Comparison of ENCODE assay signal across 7 mouse cellular contexts in genomic region chr8:122699005-122699492, GRCm38 (mm10). TPM values are rescaled to one million over a fixed set of nuclear protein-coding genes. Genes with fewer than 3 reads are reported as not detected.
A peak's percentile ranks its signal among the peaks of the same experiment; 100 is the strongest.
DNase-seq lines count a peak whose midpoint lies in the region; ATAC-seq and TF ChIP-seq lines count a peak whose summit lies in the region.

Gene Cbfa2t3 (minus strand): TSS chr8:122699109.

- H3K4me2 ChIP-seq in intestine, postnatal 0 days (replicated peaks; ENCODE audit: low read depth): peak within 1 kb of the TSS; percentile 30; the same call in 1 of the 2 replicates
- H3K4me2 ChIP-seq in liver, embryonic 12.5 days: peak within 1 kb of the TSS; percentile 82

- TF ChIP-seq POLR2A in spleen, adult 2 months (IDR thresholded peaks at IDR 0.05; ENCODE audit: low read depth, low read length): 0 out of 2 replicates have a peak, but pooled peaks have one; percentile 12

- H3K36me3 ChIP-seq in ES-E14 (ENCODE audit: control insufficient read depth, insufficient read depth, low read length, poor library complexity, severe bottlenecking): no peaks in the 10 kb centered on the region
- H3K36me3 ChIP-seq in intestine, postnatal 0 days (ENCODE audit: control insufficient read depth, insufficient read depth): no peaks in the 10 kb centered on the region
- H3K36me3 ChIP-seq in liver, embryonic 12.5 days: peaks cover 19% of the 10 kb centered on the region
- no peaks in the 10 kb centered on the region for H3K36me3 ChIP-seq in spleen, adult 2 months (ENCODE audit: control insufficient read depth, insufficient read depth, low read length)

- H3K27ac ChIP-seq in ES-E14 (ENCODE audit: insufficient read depth, low read depth, low read length, poor library complexity, severe bottlenecking): no peak within 1 kb of the TSS
- no peak within 1 kb of the TSS for H3K27ac ChIP-seq in intestine, postnatal 0 days (ENCODE audit: low read depth, low read length)
- peak within 1 kb of the TSS; percentile 84 for H3K27ac ChIP-seq in liver, embryonic 12.5 days
- peak within 1 kb of the TSS; percentile 91 for H3K27ac ChIP-seq in spleen, adult 2 months (ENCODE audit: insufficient read depth, low read length)

- no peak for DNase-seq in ES-E14 (ENCODE audit: low read depth, low spot score)
- DNase-seq in adrenal gland, postnatal 10 days: peak; percentile 35
- DNase-seq in gastrocnemius, postnatal 4 days (ENCODE audit: low spot score in 2 of 2): peak in 1 of 2 experiments; percentile 47
- DNase-seq in spleen, adult 2 months (ENCODE audit: low read depth in 1 of 2, low spot score in 2 of 2): peak in 1 of 2 experiments; percentile 49

- peak within 1 kb of the TSS in 1 of 2 experiments; percentile 13; a peak in 2 of 4 replicates for H3K4me3 ChIP-seq in ES-E14 (ENCODE audit: insufficient read depth in 1 of 2, low read depth in 1 of 2, low read length in 2 of 2, poor library complexity in 1 of 2, severe bottlenecking in 1 of 2)
- no peak within 1 kb of the TSS for H3K4me3 ChIP-seq in intestine, postnatal 0 days (ENCODE audit: low read depth, low read length)
- H3K4me3 ChIP-seq in liver, embryonic 12.5 days: peak within 1 kb of the TSS; percentile 70
- peak within 1 kb of the TSS; percentile 68 for H3K4me3 ChIP-seq in spleen, adult 2 months (ENCODE audit: extremely low read depth, insufficient read depth, insufficient read length)

- in situ Hi-C loops in ES-E14 (cut with MboI; ENCODE audit: low sequenced_read_pairs in 2 of 2, unreplicated experiment in 2 of 2): no loop called here

- ATAC-seq in intestine, postnatal 0 days: no peak
- peak; percentile 79 for ATAC-seq in liver, embryonic 12.5 days
- ATAC-seq in activated CD4-positive, CD25-positive, alpha-beta regulatory T cell, adult 4 months: no peak

- peaks cover 0 to 8% of the 10 kb centered on the region in 2 experiments; a peak in 1 of 4 replicates for H3K4me1 ChIP-seq in ES-E14 (ENCODE audit: control insufficient read depth in 2 of 2, insufficient read depth in 2 of 2, low read length in 2 of 2, poor library complexity in 1 of 2)
- H3K4me1 ChIP-seq in intestine, postnatal 0 days (replicated peaks; ENCODE audit: control insufficient read depth, insufficient read depth, low read length): no peaks in the 10 kb centered on the region
- H3K4me1 ChIP-seq in liver, embryonic 12.5 days: peaks cover 95% of the 10 kb centered on the region
- peaks cover 48% of the 10 kb centered on the region; the same call in 1 of the 2 replicates for H3K4me1 ChIP-seq in spleen, adult 2 months (ENCODE audit: control insufficient read depth, insufficient read depth, insufficient read length)

- no peaks in the 10 kb centered on the region for H3K27me3 ChIP-seq in intestine, postnatal 0 days (replicated peaks; ENCODE audit: control insufficient read depth, insufficient read depth, low read length)
- peaks cover 4% of the 10 kb centered on the region; the same call in 1 of the 2 replicates for H3K27me3 ChIP-seq in liver, embryonic 12.5 days (replicated peaks)
- no peaks in the 10 kb centered on the region for H3K27me3 ChIP-seq in spleen, adult 2 months (ENCODE audit: control insufficient read depth, insufficient read depth, low read length)

- no peak for TF ChIP-seq CTCF in intestine, postnatal 0 days (IDR thresholded peaks at IDR 0.05; ENCODE audit: low read depth)
- no peak for TF ChIP-seq CTCF in spleen, adult 2 months (IDR thresholded peaks at IDR 0.05; ENCODE audit: extremely low read depth, insufficient read depth, insufficient read length, insufficient replicate concordance)

- peak within 1 kb of the TSS; percentile 2 for H3K9ac ChIP-seq in ES-E14 (ENCODE audit: insufficient read depth, low read depth, low read length, poor library complexity, severe bottlenecking)
- no peak within 1 kb of the TSS for H3K9ac ChIP-seq in intestine, postnatal 0 days (ENCODE audit: low read depth, low read length)
- peak within 1 kb of the TSS; percentile 80 for H3K9ac ChIP-seq in liver, embryonic 12.5 days

- no peaks in the 10 kb centered on the region for H3K9me3 ChIP-seq in ES-E14 (ENCODE audit: control insufficient read depth, insufficient read depth, low read depth, low read length)
- H3K9me3 ChIP-seq in intestine, postnatal 0 days (ENCODE audit: control insufficient read depth): no peaks in the 10 kb centered on the region
- no peaks in the 10 kb centered on the region for H3K9me3 ChIP-seq in liver, embryonic 12.5 days (replicated peaks)

- 45% methylated on average over 13 of the region's 13 CpGs for WGBS in intestine, postnatal 0 days
- WGBS in liver, embryonic 12.5 days (ENCODE audit: insufficient replicate concordance): 11% methylated on average over 13 of the region's 13 CpGs
- WGBS in spleen, adult 2 months: 12% methylated on average over 13 of the region's 13 CpGs

TF ChIP-seq in ES-E14, 5 proteins besides CTCF, POLR2A, EP300 and RAD21:
- TF ChIP-seq ZNF384 (IDR thresholded peaks at IDR 0.05; ENCODE audit: low read depth, low read length) (no peak), ZC3H11A (IDR thresholded peaks at IDR 0.05; ENCODE audit: borderline replicate concordance, low read depth, low read length) (no peak), CHD2 (IDR thresholded peaks at IDR 0.05; ENCODE audit: low read depth, low read length) (no peak), MAFK (IDR thresholded peaks at IDR 0.05; ENCODE audit: insufficient read depth, low read depth, low read length) (no peak), HCFC1 (IDR thresholded peaks at IDR 0.05; ENCODE audit: borderline replicate concordance, insufficient read depth, low read length) (no peak)

RNA-seq across cellular contexts. Expression of gene Cbfa2t3, which starts in this region (rescaled TPM):
- total RNA-seq in ES-E14 (2012; rRNA removed): 0.26 and 0.36 TPM in 2 replicates
- total RNA-seq in adrenal gland, postnatal 10 days (2021): 10 to 100 TPM; 12.0 to 14.3 TPM
- 10 to 100 TPM; 18.9 TPM for total RNA-seq in gastrocnemius, postnatal 4 days (2021)
- 5.9 and 7.6 TPM in 2 replicates for polyA plus RNA-seq in intestine, postnatal 0 days (2015; fragmentation: Nextera tagmentation; extraction: Ambion mirVana)
- polyA plus RNA-seq in liver, embryonic 12.5 days (2016; fragmentation: Nextera tagmentation; extraction: Ambion mirVana): 7.7 and 8.0 TPM in 2 replicates
- polyA plus RNA-seq in spleen, adult 2 months (2012; rRNA removed): 38.3 and 40.2 TPM in 2 replicates
- under 1 TPM; 0.08 to 0.28 TPM for polyA plus RNA-seq in activated CD4-positive, CD25-positive, alpha-beta regulatory T cell, adult 4 months (2017; shearing (Covaris generic))

Comparison
In these comparisons a context has a peak if more than half of its experiments do, and no peak if none do; other contexts are left out.
1. H3K27ac ChIP-seq: peak in liver, embryonic 12.5 days (single experiment) and spleen, adult 2 months (single experiment); none in ES-E14 (single experiment) and intestine, postnatal 0 days (single experiment).